Mouse (Mus musculus) liver, embryonic 14.5 days (tissue): ENCODE data around the gene Gm20481.

ENCODE experiments used
- CTCF ChIP-seq: IDR thresholded peaks from 2 replicates; pipeline ENCODE4 v1.5.1; 2016; ENCODE audit warnings: antibody characterized with exemption, low read depth, control low read depth
- EP300 ChIP-seq: IDR thresholded peaks from 2 replicates; pipeline ENCODE4 v1.6.1; 2016; ENCODE audit warnings: antibody characterized with exemption, low read depth

GRCm38 (mm10) chr17:34994751-34995150 is 25.0 kb downstream of the Gm20481 start:
- TF ChIP-seq CTCF (no peak), EP300 (no peak)
